Mouse (Mus musculus): ENCODE results near the gene Bsg.

DNA sequence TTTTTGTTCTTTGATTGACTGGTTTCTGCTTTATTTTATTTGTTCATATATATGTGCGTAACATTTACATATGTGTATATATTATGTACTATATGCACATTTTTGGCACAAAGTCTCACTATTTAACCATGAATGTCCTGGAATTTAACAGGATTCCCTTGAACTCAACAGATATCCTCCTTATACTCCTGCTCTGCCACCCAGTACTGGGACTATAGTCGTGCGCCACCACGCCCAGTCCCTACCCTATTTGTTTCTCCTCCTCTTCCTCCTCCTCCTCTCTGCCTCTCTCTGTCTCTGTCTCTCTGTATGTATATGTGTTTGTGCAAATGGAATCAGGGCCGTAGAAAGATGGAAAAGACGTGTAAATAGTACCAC, 42.5 kb downstream of the Bsg start:
- TF ChIP-seq POLR2A (IDR thresholded peaks at IDR 0.05; ENCODE audit: extremely low read depth, insufficient read depth, low read length) (no peak), CTCF (IDR thresholded peaks at IDR 0.05; ENCODE audit: low read depth, low read length) (no peak)

Data from liver, adult 2 months (tissue).